Mouse (Mus musculus) CD4-positive, CD25-positive, alpha-beta regulatory T cell (primary cell): Measurements from ENCODE around the gene Eed. TPM values are rescaled to one million over a fixed set of nuclear protein-coding genes. Genes with fewer than 3 reads are reported as not detected.

Source experiments
- polyA plus RNA-seq: library from polyadenylated mRNA; unstranded; fragments of 100-300 nt; shearing (Covaris generic); gene quantifications from one replicate; pipeline ENCODE4 v1.2.1, GENCODE M21; 2017

Gene Eed
- polyA plus RNA-seq: 112 TPM

GRCm38 (mm10) chr7:89980485-89981422 is at the start of gene Eed:
TSS of gene Eed (minus strand) at chr7:89980983.

DNA sequence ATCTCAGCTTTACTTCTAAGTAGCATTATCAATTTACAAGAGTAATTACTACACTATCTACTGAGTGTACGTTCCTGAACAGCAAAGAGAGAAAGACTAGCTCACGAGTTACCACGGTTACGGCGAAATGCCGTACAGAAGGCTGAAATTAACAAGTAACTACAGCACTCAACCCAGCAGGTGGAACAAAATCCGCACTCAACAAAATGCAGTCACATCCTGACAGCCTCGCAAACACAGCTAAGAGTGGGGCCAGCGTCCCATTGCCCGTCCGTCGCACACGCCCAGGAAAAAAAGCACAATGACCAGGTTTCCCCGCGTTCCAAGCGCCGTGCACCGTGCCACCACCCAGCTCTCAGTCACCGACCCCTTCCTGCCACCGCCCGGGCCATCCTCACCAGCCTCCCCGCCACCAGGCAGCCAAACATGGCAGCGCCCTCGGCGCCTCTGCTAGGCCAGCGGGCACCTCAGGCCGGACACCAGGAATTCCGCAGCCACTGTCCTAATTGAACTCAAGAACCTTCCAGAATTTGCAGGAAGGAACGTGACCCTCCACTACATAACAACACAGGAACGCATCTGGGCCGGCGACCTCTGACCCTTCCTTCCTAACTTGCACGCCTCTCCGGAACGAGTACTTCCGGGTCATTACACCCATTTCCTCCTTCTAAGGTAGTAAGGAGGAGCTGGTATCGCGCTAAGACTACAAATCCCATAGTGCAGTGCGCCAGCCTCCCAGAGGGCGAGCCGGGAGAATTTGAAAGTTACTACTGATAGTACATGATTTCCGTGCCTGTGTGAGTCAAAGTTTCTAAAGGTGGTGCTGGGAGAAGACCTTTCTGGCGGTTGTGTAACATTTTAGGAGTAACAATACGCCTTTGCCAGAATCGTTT is 40.0 kb downstream of the Eed start, which contains the start of gene Hikeshi:
Gene Hikeshi (minus strand): TSS at position 634 of the 893 bp plus-strand sequence.

Other genes with a start within 250 kb of the Eed start
- not detected for gene Ccdc81, start 77.4 kb downstream of the Eed start, polyA plus RNA-seq
- 107 TPM for gene Hikeshi, start 39.8 kb downstream of the Eed start, polyA plus RNA-seq
- 36.0 TPM for gene Picalm, start 149.2 kb upstream of the Eed start, polyA plus RNA-seq